Mouse (Mus musculus) spleen, adult 18-20 months (tissue): ENCODE measurements around the gene Tex264.
"Not testable (repeated sequence)": the region's sequence is repeated elsewhere in the genome, so short reads cannot be mapped to it uniquely, and the experiment has no call there.

Experiments
- DNase-seq, 2 experiments: peaks; one replicate each; pipeline ENCODE4 v3.0.0; 2022; ENCODE audit warnings: mixed read lengths in 2 of 2

The Tex264 gene

GRCm38 (mm10) chr9:106659935-106660334 lies 25.8 kb downstream of the Tex264 start:
- DNase-seq: no peak

- DNase-seq: no peak
These were observed 26.3 kb downstream of the Tex264 start for GRCm38 (mm10) chr9:106659441-106659840.

GRCm38 (mm10) chr9:106657592-106657991 lies 28.1 kb downstream of the Tex264 start:
- DNase-seq: no peak

GRCm38 (mm10) chr9:106656820-106657219 lies 28.9 kb downstream of the Tex264 start:
- no peak for DNase-seq

- peak in 1 of 2 experiments; percentile 29 for DNase-seq
These were observed 29.6 kb downstream of the Tex264 start, which contains the start of gene Grm2 for GRCm38 (mm10) chr9:106655884-106656720. Gene Grm2 (minus strand): TSS chr9:106656082.

GRCm38 (mm10) chr9:106652720-106653119 lies 33.0 kb downstream of the Tex264 start:
- no peak for DNase-seq

GRCm38 (mm10) chr9:106647226-106647625 lies 38.5 kb downstream of the Tex264 start:
- DNase-seq: no peak

GRCm38 (mm10) chr9:106645684-106646271 lies 39.9 kb downstream of the Tex264 start:
- no peak for DNase-seq

- DNase-seq: no peak
These were observed 41.9 kb downstream of the Tex264 start for GRCm38 (mm10) chr9:106643787-106644186.

- peak; percentile 41 to 64 for DNase-seq
These were observed 42.6 kb downstream of the Tex264 start for GRCm38 (mm10) chr9:106643128-106643527.

GRCm38 (mm10) chr9:106641346-106641745 lies 44.4 kb downstream of the Tex264 start:
- no peak for DNase-seq

- no peak for DNase-seq
These were observed 47.6 kb downstream of the Tex264 start for GRCm38 (mm10) chr9:106638154-106638553.

GRCm38 (mm10) chr9:106632185-106632584 lies 53.5 kb downstream of the Tex264 start:
- no peak for DNase-seq

- DNase-seq: not testable (repeated sequence)
These were observed 57.9 kb downstream of the Tex264 start for GRCm38 (mm10) chr9:106627796-106628195.

- no peak for DNase-seq
These were observed 59.4 kb downstream of the Tex264 start, which contains the start of gene Iqcf6 for GRCm38 (mm10) chr9:106626282-106626681. Gene Iqcf6 (plus strand): TSS chr9:106626582.

- no peak for DNase-seq
These were observed 68.2 kb downstream of the Tex264 start for GRCm38 (mm10) chr9:106617496-106617895.

GRCm38 (mm10) chr9:106616306-106616705 lies 69.4 kb downstream of the Tex264 start:
- DNase-seq: no peak

- DNase-seq: no peak
These were observed 71.1 kb downstream of the Tex264 start for GRCm38 (mm10) chr9:106614616-106615015.

GRCm38 (mm10) chr9:106613951-106614350 lies 71.8 kb downstream of the Tex264 start:
- no peak for DNase-seq

GRCm38 (mm10) chr9:106610727-106611126 lies 75.0 kb downstream of the Tex264 start:
- DNase-seq: no peak
